Mouse (Mus musculus) splenic B cell, adult 2 months (primary cell): ENCODE data around the gene Ehd4.
A peak's percentile ranks its signal among the peaks of the same experiment; 100 is the strongest.

Experiments used
- DNase-seq: peaks from one replicate; pipeline ENCODE4 v3.0.0-alpha.2; 2011; ENCODE audit warnings: low read depth, low spot score
- H3K27me3 ChIP-seq: 2 replicates; pipeline ENCODE4 v1.6.1; 2012; ENCODE audit warnings: mild to moderate bottlenecking, low read length, moderate library complexity, mixed read lengths; ENCODE audit not compliant: control insufficient read depth, poor library complexity, insufficient read depth, severe bottlenecking
- H3K36me3 ChIP-seq: 2 replicates; pipeline ENCODE4 v1.6.1; 2012; ENCODE audit warnings: mild to moderate bottlenecking, low read length, moderate library complexity, mixed read lengths; ENCODE audit not compliant: control insufficient read depth, poor library complexity, insufficient read depth, severe bottlenecking

The Ehd4 gene

GRCm38 (mm10) chr2:120095171-120095570 is 59.2 kb downstream of the Ehd4 start:
- DNase-seq: no peak
- Histone ChIP-seq H3K27me3 (no peaks in the 10 kb centered on the region), H3K36me3 (peaks cover 10% of the 10 kb centered on the region; the same call in 1 of the 2 replicates)

- H3K36me3 ChIP-seq: peaks cover 10% of the 10 kb centered on the region
- peak; percentile 78 for DNase-seq
- no peaks in the 10 kb centered on the region for H3K27me3 ChIP-seq
These were observed 60.6 kb downstream of the Ehd4 start for GRCm38 (mm10) chr2:120093671-120094430.

- H3K36me3 ChIP-seq: peaks cover 8% of the 10 kb centered on the region
- H3K27me3 ChIP-seq: no peaks in the 10 kb centered on the region
- DNase-seq: no peak
These were observed 63.4 kb downstream of the Ehd4 start for GRCm38 (mm10) chr2:120090979-120091378.

- Histone ChIP-seq H3K36me3 (peaks cover 7% of the 10 kb centered on the region), H3K27me3 (no peaks in the 10 kb centered on the region)
- no peak for DNase-seq
These were observed 66.5 kb downstream of the Ehd4 start for GRCm38 (mm10) chr2:120087897-120088296.

- no peaks in the 10 kb centered on the region for H3K27me3 ChIP-seq
- DNase-seq: no peak
- peaks cover 7% of the 10 kb centered on the region for H3K36me3 ChIP-seq
These were observed 67.0 kb downstream of the Ehd4 start for GRCm38 (mm10) chr2:120087391-120087790.

GRCm38 (mm10) chr2:120086038-120086437 is 68.4 kb downstream of the Ehd4 start:
- Histone ChIP-seq H3K36me3 (peaks cover 3% of the 10 kb centered on the region), H3K27me3 (no peaks in the 10 kb centered on the region)
- no peak for DNase-seq

GRCm38 (mm10) chr2:120084593-120085361 is 69.6 kb downstream of the Ehd4 start:
- no peaks in the 10 kb centered on the region; the same call in 1 of the 2 replicates for H3K36me3 ChIP-seq
- no peaks in the 10 kb centered on the region for H3K27me3 ChIP-seq
- DNase-seq: peak; percentile 59

- DNase-seq: peak; percentile 13
- no peaks in the 10 kb centered on the region for H3K27me3 ChIP-seq
- H3K36me3 ChIP-seq: no peaks in the 10 kb centered on the region
These were observed 72.0 kb downstream of the Ehd4 start for GRCm38 (mm10) chr2:120082416-120082815.

GRCm38 (mm10) chr2:120076076-120076705 is 78.2 kb downstream of the Ehd4 start:
- peak; percentile 48 for DNase-seq
- Histone ChIP-seq H3K27me3 (no peaks in the 10 kb centered on the region), H3K36me3 (no peaks in the 10 kb centered on the region)

GRCm38 (mm10) chr2:120074096-120074495 is 80.3 kb downstream of the Ehd4 start:
- H3K27me3 ChIP-seq: no peaks in the 10 kb centered on the region
- no peaks in the 10 kb centered on the region for H3K36me3 ChIP-seq
- DNase-seq: no peak

GRCm38 (mm10) chr2:120069466-120069990 is 84.9 kb downstream of the Ehd4 start:
- H3K36me3 ChIP-seq: no peaks in the 10 kb centered on the region
- H3K27me3 ChIP-seq: no peaks in the 10 kb centered on the region
- DNase-seq: no peak

GRCm38 (mm10) chr2:120068555-120069465 is 85.6 kb downstream of the Ehd4 start:
- H3K27me3 ChIP-seq: no peaks in the 10 kb centered on the region
- no peaks in the 10 kb centered on the region for H3K36me3 ChIP-seq
- DNase-seq: peak; percentile 31

GRCm38 (mm10) chr2:120066224-120066623 is 88.2 kb downstream of the Ehd4 start:
- no peaks in the 10 kb centered on the region for H3K27me3 ChIP-seq
- DNase-seq: no peak
- H3K36me3 ChIP-seq: no peaks in the 10 kb centered on the region

- DNase-seq: no peak
- Histone ChIP-seq H3K36me3 (no peaks in the 10 kb centered on the region), H3K27me3 (no peaks in the 10 kb centered on the region)
These were observed 89.2 kb downstream of the Ehd4 start for GRCm38 (mm10) chr2:120065243-120065642.
